Mouse (Mus musculus) adrenal gland (tissue): ENCODE measurements around the gene Arpc4.

Experiments used
- intact Hi-C: fragments of 180-260 bp; cut with DNase I; formaldehyde crosslinking; loops from one replicate; pipeline ENCODE4 v1.15.1; 2025

Gene Arpc4

DNA sequence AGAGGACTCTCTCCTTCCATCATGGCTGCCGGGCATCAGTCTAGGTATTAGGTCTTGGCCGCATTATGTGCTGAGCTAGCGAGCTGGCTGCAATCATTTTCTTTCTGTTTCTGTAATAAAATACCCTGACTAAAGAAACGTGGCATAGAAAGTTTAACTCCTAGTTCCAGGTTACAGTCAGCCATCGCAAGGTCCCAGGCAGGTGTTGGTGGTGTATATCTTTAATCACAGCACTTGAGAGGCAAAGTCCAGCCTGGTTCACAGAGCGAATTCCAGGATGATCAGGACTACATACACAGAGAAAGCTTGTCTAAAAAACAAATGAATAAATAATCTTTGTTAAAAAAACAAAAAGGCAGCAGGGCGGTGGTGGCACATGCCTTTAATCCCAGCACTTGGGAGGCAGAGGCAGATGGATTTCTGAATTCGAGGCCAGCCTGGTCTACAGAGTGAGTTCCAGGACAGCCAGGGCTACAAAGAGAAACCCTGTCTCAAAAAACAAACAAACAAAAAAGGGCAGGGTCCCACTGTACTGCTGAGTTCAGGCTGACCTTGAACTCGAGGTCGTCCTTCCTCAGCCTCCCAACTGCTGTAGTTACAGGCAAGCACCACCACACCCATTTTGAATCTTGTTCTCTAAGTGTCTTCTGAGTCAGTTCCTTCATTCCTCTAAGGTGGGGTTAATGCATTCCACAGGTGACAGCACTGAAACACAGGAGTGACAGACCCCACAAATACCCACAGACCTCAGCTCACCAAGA is 18.5 kb downstream of the Arpc4 start:
- intact Hi-C loops: no loop called here

DNA sequence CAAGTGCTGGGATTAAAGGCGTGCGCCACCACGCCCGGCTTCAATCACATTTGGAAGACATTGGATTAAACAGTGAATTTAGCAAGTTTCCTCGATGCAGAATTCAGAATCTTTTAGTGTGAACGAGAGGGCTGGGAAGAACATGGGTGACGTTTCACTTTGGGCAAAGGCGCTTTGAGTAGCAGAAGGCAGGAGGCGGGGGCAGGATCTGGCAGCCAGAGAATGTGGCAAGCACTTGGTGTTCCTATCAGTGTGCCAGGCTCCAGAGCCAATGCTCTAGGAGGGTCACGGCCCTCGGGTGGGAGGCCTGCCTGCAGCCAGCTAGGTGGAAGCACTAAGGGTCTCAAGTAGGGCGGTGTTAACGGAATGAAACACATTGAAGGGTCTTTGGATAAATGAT is 24.2 kb downstream of the Arpc4 start:
- intact Hi-C loops: no loop called here

DNA sequence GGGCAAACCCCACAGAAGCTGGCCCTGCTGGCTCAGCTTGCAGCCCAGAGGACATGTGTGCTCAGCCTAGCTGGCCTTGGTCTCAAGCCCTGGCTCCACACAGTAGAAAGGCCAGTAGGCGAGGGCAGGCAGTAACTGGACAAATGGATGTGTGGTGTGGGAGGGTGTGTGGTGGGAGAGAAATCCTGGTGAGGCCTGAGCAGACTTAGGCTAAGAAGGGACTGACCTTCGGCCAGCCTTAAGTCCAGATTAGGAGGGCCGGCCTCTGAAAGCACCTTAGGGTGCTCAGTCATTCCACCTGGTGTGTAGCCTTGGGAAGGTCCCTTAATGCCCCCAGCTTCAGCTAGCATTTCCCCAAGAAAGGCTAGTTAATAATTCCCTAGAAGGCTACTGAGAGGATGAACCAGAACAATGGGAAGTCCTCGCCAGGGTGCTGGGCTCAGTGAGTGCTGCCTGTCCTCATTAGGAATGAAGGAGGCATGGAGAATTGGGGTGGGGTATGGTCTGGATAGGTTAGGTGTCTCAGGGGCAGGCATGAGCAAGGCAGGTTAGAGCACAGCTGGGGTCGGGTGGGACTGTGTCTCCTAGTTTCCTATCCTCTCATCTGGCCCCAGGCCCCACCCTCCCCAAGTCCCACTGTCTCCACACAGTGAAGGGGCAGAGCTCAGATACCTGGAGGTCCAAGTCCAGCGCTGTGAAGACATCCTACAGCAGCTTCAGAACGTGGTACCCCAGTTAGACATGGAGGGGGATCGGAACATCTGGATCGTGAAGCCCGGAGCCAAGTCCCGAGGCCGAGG is 26.9 kb downstream of the Arpc4 start:
- intact Hi-C loops: no loop called here

DNA sequence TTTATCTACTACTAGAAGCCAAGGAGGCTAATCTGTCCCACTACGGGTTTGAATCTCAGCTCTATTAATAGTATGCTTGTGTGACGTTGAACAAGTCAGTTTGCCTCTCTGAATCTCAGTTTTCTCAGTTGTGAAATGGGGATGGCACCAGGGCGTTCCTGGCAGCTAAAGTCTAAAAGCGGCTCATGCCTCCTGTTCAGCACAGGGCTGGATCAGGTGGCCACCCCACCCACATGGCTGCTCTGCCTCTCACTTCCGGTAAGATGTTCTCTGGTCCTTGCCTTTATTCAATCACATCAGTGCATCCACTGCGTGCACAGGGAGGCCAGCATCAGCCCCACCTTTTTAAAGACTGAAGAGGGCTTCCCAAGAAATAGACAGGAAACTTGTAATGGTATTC is 27.6 kb downstream of the Arpc4 start:
- intact Hi-C loops: no loop called here

DNA sequence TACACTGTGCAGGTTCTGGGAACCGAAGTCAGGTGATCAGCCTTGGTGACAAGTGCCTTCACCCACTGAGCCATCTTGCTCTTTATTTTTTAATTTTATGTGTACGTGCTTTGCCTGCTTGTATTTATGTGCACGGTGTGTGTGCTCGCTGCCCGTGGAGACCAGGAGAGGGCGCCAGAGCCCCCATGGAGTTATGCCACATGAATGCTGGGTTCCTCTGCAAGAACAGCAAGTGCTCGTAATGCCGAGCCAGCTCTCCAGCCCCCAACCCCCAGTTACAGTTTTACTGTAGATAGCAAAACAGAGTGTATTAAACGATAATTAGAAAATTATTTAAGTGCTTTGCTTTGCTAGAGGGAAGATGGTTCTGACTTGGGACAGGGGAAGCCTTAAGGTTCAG is 28.8 kb downstream of the Arpc4 start:
- intact Hi-C loops: no loop called here

DNA sequence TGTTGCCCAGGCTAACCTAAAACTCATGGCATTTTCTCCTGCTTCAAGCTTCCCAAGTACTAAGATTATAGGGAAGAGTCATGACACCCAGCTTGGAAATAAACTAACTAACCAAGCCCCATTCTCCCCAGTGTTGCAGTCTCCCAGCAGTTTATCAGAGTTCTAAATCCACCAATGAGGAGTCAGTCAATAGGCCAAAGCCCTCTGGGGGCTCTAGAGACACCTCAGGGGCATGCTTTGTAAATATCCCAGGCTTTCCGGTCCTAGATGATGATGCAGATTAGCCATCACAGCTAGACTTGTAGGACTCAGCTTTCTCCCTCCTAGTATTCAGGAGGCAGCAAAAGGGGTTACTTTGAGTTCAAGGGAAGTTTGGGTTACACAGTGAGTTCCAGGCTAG is 32.1 kb downstream of the Arpc4 start:
- intact Hi-C loops: no loop called here

DNA sequence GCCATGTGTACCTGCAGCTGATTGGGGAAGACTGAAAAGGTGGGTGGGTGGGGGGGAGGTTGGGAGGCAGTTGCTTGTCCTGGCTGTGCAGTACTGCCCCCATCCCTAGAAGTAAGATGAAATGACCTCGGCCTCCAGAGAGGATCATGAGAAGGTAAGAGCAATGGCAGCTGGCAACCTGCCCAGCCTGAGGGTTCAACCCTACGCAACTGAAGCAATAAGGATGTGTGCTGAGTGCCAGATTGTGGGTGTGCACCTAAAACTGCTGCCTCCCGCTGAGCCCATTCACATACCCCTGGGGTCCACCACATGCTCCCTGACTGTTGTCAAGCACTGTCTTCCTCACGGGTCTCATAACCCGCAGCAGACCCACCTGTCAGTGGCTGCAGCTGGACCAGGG is 38.5 kb downstream of the Arpc4 start:
- intact Hi-C loops: no loop called here

DNA sequence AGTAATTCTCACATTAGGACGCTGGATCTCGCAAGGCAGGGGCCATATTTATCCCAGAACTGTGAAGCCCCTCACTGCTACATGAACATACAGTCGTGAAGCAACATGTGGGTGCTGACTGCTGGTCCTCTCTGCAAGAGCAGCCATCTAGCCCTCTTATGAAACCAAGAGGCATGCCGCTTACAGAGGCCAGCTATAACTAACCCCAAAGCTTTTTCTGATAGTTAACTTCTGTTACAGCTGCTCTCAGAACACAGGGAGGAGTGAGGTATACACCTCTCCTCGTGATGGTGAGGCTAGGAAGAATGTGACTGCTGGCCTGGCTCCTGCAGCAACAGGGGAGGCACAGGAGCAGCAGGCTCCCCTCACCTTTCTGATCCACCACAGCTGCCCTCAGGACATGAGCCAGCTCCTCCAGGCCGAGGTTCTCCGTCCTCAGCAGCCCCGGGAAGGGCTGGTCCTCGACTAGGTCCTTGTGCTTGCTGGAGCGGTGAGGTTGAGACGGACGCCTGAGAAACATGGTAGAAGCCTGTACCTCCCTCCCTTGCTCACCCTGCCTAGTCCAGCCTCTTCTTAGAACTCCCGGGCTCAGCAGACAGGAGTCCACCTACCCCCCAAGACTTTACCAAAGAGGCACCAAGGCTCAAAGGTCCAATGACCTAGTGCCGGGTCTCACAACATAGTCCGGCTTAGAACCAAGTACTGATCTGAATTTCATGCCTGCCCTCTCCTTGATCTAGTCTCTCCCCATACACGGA is 40.7 kb downstream of the Arpc4 start:
- intact Hi-C loops: no loop called here

DNA sequence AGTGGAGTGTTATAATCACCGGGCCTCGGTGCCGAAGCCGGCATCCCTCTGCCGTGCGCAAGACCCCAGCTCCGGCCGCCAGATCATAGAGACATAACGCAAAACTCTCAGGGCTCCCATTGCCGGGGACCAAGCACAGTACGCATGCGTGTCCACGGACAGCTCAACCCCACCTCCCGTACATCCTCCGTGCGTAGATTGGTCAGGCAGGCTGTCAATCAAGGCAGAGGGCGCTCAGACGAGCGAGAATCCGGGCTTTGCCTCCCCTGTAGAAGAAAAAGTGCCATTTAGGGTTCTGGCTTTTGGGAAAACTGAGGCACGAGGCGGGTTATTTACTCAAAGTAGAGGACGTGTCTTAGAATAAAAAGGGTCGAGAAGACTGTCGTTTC is 41.3 kb downstream of the Arpc4 start, which contains the start of gene Rpusd3:
Rpusd3 (minus strand) TSS at position 142 of the 389 bp plus-strand sequence.
- intact Hi-C loops: no loop called here

DNA sequence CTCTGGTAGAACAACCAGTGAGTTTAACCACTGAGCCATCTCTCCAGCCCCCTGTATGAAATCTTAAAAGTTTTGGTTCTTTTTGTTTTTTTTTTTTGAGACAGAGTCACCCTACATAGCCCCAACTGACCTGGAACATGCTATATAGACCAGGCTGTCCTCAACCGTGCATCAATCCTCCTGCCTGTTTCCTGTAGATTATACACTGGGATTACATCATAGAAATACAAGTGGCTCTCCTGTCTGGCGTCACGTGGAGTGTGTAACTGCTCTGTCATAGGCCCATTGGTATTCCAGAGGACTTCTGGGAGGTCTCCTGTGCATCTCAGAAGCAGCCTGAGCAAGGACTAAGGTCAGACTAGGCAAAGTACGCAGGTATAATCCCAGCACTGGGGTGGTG is 45.1 kb downstream of the Arpc4 start:
- intact Hi-C loops: no loop called here

DNA sequence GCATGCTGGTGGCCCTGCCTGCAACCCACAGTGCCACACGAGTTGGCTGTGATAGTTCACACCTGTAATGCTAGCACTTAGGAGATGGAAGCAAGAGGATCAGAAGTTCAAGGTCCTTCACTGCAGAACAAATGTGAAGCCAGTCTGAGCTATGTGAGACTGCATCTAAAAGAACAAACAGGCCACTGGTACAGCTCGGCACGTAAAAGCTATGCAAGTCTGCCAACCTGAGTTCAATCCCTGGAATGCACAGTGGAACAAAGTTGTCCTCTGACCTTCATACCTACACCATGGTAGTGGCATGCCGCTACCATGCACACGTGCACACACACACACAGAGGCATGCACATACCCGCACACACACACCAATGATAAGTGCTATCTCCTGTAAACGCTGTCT is 46.3 kb downstream of the Arpc4 start:
- intact Hi-C loops: no loop called here

DNA sequence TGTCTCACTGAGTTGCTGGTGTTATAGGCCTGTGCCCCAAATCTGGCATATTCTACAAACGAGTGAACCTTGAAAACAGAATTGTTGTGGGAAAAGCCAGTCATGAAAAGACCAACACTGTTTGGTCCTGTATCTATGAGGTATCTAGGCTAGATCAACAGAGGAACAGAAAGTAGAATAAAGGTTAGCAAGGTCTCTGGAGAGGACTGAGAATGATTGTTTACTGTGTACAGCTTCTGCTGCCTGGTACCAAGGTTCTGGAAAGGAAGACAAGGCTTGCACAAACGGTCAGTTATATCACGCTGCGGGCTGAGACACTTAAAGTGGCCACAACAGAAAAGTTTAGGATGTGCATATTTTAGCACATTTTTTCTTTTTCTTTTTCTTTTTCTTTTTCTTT is 48.8 kb downstream of the Arpc4 start:
- intact Hi-C loops: no loop called here

DNA sequence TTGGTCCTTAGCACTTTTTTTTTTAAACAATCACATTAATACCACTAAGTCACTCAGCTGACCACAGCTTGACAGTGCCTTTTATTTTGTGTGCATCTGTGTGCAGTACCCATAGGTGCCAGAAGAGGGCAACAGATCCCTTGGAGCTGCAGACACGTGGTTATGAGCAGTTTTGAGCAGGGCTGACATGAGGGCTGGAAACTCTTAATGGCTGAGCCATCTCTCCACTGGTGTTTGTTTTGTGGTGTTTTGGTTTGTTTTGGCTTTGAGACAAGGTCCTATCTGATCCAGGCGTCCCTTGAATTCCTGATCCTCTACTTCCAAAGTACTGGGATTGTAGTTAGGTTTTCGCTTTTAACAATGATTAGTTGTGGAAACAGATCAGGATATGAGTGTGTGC is 49.5 kb downstream of the Arpc4 start:
- intact Hi-C loops: no loop called here

DNA sequence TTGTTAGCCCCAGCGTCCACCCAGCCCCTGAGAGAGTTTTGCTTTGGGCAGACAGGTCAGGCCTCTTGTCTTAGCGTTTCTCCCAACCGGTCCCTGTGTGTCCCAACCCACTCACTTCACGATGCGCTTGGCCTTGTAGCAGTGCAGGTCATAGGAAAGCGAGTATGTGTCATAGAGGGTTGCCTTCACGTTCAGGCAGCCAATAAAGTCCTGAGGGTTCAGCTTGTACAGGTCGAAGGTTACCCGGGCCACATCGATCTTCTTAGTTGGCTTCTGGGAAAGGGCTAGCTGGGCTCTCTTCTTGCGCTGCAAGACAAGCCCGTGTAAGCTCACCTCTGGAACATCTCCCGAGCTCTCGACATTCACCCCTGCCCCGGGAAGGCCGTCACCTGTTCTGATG is 50.1 kb downstream of the Arpc4 start:
- intact Hi-C loops: no loop called here

DNA sequence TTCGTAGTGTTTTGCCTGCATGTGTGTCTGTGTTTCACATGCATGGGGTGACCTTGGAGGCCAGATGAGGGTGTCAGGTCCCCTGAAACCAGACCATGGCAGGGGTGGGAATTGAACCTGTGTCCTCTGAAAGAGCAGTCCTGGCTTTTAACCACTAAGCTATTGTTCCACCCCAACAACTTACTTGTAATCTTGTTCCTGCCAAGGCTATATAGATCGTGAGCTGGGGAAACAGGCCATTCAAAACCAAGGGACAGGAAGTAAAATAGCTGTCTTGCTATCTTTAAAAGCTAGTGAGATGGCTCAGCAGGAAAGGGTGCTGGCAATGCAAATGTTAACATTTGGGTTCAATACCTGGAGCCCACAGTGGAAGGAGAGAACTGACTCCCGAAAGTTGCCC is 52.0 kb downstream of the Arpc4 start:
- intact Hi-C loops: no loop called here

DNA sequence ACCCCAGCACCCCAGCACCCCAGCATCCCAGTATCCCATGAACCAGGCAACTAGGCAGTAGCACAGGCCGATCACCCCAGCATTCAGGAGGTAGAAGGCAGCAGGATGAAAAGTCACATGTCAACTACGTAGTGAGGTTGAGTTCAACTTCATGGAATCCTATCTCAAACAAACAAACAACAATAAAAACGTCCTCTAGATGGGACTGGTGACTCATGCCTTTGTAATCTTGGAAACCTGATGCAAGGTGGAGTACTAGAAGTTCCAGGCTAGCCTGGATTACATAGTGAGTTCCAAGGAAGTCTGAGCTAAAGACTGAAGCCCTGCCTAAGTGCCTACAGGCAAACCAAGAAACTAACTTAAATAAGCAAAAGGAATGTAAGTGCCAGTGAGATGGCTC is 52.9 kb downstream of the Arpc4 start:
- intact Hi-C loops: no loop called here

DNA sequence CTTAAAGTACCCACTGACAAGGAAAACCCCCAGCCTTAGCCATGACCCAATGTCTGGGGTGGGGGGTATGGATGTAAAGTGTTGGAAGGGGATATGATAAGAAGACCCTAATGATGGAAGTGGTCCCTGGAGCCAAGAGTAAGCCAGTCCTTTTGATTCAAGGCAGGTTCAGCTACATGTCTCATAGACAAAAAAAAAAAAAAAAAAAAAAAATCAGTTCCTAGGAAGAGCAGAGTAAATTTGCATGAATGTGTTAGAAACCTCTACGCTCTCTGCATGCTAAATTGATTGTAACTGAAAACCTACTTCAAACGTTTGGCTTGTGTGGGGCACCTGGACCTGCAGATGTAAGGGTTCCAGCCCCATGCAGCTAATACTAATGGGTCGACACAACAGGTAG is 53.9 kb downstream of the Arpc4 start:
- intact Hi-C loops: no loop called here

DNA sequence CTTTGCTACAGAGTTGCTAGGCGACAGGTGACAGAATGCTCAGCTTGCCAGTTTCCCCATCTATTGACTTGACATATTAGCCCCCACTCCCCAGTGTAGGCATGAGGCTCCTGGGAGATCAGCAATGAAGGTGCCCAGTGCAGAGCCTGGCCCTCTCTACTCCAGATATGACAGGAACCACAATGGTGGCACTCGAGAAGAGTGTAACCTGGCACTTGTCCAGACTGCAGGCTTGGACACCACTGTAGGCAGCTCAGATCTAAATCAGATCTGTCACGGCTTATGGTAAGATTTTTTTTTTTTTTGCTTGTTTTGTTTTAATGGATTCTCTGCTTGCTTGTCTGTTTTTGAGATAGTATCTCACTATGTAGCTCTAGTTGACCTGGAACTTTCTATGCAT is 55.7 kb downstream of the Arpc4 start:
- intact Hi-C loops: no loop called here

DNA sequence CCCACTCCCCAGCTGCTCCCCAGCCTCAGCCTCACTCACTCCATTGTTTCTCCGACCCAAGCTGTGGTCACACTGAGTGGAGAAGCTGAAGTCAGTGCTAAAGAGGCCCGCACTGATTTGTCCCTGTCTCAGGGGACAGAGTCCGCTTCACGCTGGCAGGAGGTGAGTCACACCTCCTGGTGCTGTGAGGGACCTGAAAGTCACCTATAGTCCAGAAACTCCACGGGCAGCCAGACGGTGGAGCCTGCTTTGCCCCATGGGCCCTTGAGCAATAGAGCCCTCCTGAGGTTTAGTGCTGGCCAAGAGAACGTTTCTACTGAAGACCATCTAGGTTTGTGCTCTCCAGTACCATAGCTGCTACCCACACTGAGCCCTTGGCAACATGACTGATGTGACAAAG is 56.8 kb downstream of the Arpc4 start:
- intact Hi-C loops: no loop called here

DNA sequence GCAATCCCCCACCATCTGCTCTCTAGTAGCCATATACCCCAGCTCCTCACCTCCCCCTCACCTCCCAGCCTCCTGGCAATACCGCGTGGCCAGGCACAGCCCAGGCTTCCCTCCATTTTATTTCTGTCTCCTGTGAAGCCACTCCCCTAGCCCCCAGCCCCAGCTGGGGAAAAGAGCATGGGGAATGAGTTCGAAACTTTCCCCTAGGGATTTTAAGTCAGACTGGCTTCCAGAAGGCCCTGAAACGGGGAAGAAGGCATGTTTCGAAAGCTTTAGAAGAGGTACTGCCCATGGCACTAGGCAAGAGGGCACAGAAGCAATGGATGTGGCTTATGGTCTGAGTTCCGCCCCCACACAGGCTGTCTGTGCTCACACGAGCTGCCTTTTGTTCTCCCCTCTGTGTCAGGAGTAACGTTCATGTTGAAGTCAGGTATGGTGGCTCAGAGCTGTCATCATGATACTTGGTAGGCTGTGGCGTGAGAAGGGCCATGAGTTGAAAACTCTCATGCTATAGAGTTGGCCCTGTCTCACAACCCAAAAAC is 57.8 kb downstream of the Arpc4 start, which contains the start of gene Cidec:
Cidec (minus strand) TSS at position 97 of the 542 bp plus-strand sequence.
- intact Hi-C loops: no loop called here

DNA sequence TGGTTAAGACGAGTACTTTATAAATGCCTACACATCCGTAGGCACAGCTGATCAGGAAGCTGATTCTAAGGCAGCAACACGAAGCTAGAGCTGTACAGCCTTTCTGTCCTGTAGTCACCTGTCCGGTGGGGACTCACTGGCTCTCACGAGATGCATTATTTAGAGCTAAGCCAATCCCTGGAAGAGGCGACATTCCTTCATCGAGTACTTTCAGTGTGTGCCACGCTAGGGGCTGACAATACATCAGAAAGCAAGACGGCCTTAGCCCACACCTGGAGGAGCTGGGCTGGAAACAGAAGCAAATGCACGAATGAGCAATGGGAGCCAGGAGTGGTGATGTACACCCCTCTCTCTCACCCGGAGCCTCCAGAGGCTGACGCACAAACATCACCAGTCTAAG is 59.2 kb downstream of the Arpc4 start:
- intact Hi-C loops: no loop called here
